10 mouse cellular contexts compared by ENCODE assay signal in the genomic region with DNA sequence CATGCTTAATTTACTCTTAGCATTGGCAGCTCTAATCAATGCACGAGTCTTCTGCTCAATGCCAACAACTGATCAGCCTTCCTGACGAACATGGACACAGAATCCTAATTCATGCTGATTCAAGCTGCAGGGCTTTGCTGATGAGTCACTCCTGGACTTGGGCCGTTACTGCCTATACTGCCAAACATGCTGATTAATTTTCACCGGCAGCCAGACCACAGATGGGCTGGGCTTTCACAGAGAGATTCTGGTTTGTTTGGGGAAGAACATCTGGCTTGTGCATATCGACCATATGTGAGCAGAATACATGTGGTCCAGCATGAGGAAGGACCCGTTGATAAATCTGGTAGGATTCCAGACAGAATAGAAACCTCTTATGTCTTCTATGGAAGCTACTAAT.
DNase-seq lines count a peak whose midpoint lies in the region; ATAC-seq lines count a peak whose summit lies in the region.
"Had no signal": no experiment of that assay in that cellular context is flagged by ENCODE, and none has a peak within 500 bp of the region (broad histone marks: within the 10 kb centered on the region; RNA-seq: fewer than 3 reads in every experiment).

No protein-coding gene starts in this region.

- DNase-seq in adrenal gland, postnatal 36 days = peak; percentile 29 to 43
- DNase-seq in adrenal gland, postnatal 25 days = no peak
- peak; percentile 28 for DNase-seq in left cerebral cortex, postnatal 4 days
- no peak for DNase-seq in left cerebral cortex, adult 18-20 months (ENCODE audit: low spot score in 2 of 2)
- peak; percentile 94 for DNase-seq in fibroblast of lung, adult 2 months (ENCODE audit: low read depth)
- DNase-seq in natural killer cell, adult 2 months (ENCODE audit: low spot score in 2 of 2) = no peak

- peak; percentile 91 for ATAC-seq in megakaryocyte progenitor cell, adult 5-6 weeks (replicated peaks; ENCODE audit: poor library complexity)
- ATAC-seq in erythroid progenitor cell, adult 5-6 weeks (replicated peaks; ENCODE audit: low FRiP score, poor library complexity, severe bottlenecking) = no peak
- ATAC-seq: CD4-positive, CD25-positive, alpha-beta regulatory T cell, adult 4 months; liver, embryonic 12.5 days had no signal

- intact Hi-C loops in left cerebral cortex, postnatal 4 days (cut with DNase I) = no loop called here

Comparison
In these comparisons a context has a peak if more than half of its experiments do, and no peak if none do; other contexts are left out.
1. DNase-seq: peak in adrenal gland, postnatal 36 days (2 of 2), left cerebral cortex, postnatal 4 days (single experiment) and fibroblast of lung, adult 2 months (single experiment); none in adrenal gland, postnatal 25 days (single experiment), left cerebral cortex, adult 18-20 months (0 of 2) and natural killer cell, adult 2 months (0 of 2).